Mouse (Mus musculus) liver, embryonic 16.5 days (tissue): ENCODE data around the gene Lhb. TPM values are rescaled to one million over a fixed set of nuclear protein-coding genes. Genes with fewer than 3 reads are reported as not detected.
"Not testable (repeated sequence)": the region's sequence is repeated elsewhere in the genome, so short reads cannot be mapped to it uniquely, and the experiment has no call there.

Source experiments
- ATAC-seq: fragments of 200-750 bp; cut with Nextera tagmentation; 2 replicates; pipeline ENCODE4 v1.8.0; 2017; ENCODE audit warnings: low read depth, mild to moderate bottlenecking, moderate number of reproducible peaks, moderate library complexity
- H3K27ac ChIP-seq: fragments of 300-500 bp; sonication (generic); 2 replicates; pipeline ENCODE4 v1.5.1; 2014; ENCODE audit warnings: mild to moderate bottlenecking, low read length
- H3K27me3 ChIP-seq: fragments of 300-500 bp; sonication (generic); 2 replicates; pipeline ENCODE4 v1.6.1; 2014; ENCODE audit warnings: low read depth, low read length, mixed read lengths; ENCODE audit not compliant: control insufficient read depth, insufficient read depth
- H3K36me3 ChIP-seq: fragments of 300-500 bp; sonication (generic); 2 replicates; pipeline ENCODE4 v1.6.1; 2014; ENCODE audit warnings: mild to moderate bottlenecking; ENCODE audit not compliant: control insufficient read depth, insufficient read depth
- H3K4me1 ChIP-seq: fragments of 300-500 bp; sonication (generic); 2 replicates; pipeline ENCODE4 v1.6.1; 2014; ENCODE audit warnings: low read depth, low read length, mixed read lengths; ENCODE audit not compliant: control insufficient read depth
- H3K4me2 ChIP-seq: fragments of 300-500 bp; sonication (generic); 2 replicates; pipeline ENCODE4 v1.6.1; 2014; ENCODE audit warnings: low read depth, low read length, mixed read lengths
- H3K4me3 ChIP-seq: fragments of 300-500 bp; sonication (generic); 2 replicates; pipeline ENCODE4 v1.5.1; 2014; ENCODE audit warnings: low read depth, mild to moderate bottlenecking, low read length
- H3K9ac ChIP-seq: fragments of 300-500 bp; sonication (generic); 2 replicates; pipeline ENCODE4 v1.6.1; 2014; ENCODE audit warnings: low read depth, low read length
- H3K9me3 ChIP-seq: fragments of 300-500 bp; sonication (generic); replicated peaks from 2 replicates; pipeline ENCODE4 v1.6.1; 2016; ENCODE audit warnings: low read length; ENCODE audit not compliant: control insufficient read depth
- WGBS: fragments of 180-500 bp; shearing (Covaris S2); extraction: QIAGEN DNeasy Blood & Tissue Kit; methylation state at CpG from one replicate; pipeline ENCODE4 v1.1.7; 2014; ENCODE audit not compliant: insufficient replicate concordance; 5-methylcytosine and 5-hydroxymethylcytosine counted together
- polyA plus RNA-seq: library from polyadenylated mRNA; unstranded; fragments of >200 nt; fragmentation: Nextera tagmentation; extraction: Ambion mirVana; gene quantifications from 2 replicates; pipeline ENCODE4 v1.2.1, GENCODE M21; 2015

Lhb gene
- polyA plus RNA-seq, 1 experiment from 2014 or later, result not detected

GRCm38 (mm10) chr7:45458748-45459563 lies 38.3 kb downstream of the Lhb start:
- Histone ChIP-seq H3K27ac (peak overlapping the region; percentile 93), H3K4me1 (peaks cover 50% of the 10 kb centered on the region), H3K36me3 (peaks cover 29% of the 10 kb centered on the region), H3K4me2 (peak overlapping the region; percentile 84), H3K9ac (peak overlapping the region; percentile 71), H3K27me3 (no peaks in the 10 kb centered on the region), H3K9me3 (no peaks in the 10 kb centered on the region), H3K4me3 (peak overlapping the region; percentile 70)
- WGBS, result 1% methylated on average over 41 of the region's 43 CpGs
- peak; percentile 28 for ATAC-seq

GRCm38 (mm10) chr7:45459564-45460140 lies 39.0 kb downstream of the Lhb start, which contains the start of gene Ftl1:
Gene Ftl1 (minus strand): TSS chr7:45459884.
- Histone ChIP-seq H3K27ac (peak within 1 kb of the TSS; percentile 99), H3K4me3 (peak within 1 kb of the TSS; percentile 70), H3K9ac (peak within 1 kb of the TSS; percentile 71), H3K4me1 (peaks cover 50% of the 10 kb centered on the region), H3K4me2 (peak within 1 kb of the TSS; percentile 84), H3K36me3 (peaks cover 29% of the 10 kb centered on the region)
- WGBS, result under 1% methylated on average over 35 of the region's 37 CpGs
- ATAC-seq, result peak; percentile 88
- not testable (repeated sequence) for H3K9me3 ChIP-seq, H3K27me3 ChIP-seq

DNA sequence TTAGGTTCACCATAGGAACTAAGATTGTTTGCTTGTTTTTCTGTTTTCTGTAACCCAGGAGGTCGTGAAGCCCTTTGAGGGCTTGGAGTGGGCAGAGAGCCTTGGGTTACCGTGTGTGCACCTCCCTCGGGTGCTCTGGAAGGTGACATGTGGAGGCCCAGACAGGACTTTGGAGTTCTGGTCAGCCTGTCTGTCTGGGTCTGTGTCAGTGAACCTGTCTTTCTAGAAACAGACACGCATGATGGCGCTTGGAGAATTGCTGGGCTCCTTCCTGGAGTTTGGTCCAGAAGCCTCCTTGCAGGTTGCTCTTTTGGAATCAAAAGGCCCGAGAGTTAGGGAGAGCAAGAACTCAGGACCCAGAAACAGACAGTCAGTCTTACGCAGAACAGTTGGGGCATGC lies 39.8 kb downstream of the Lhb start:
- H3K9me3 ChIP-seq, result no peaks in the 10 kb centered on the region
- no peaks in the 10 kb centered on the region for H3K27me3 ChIP-seq
- peak overlapping the region; percentile 99 for H3K27ac ChIP-seq
- no peak for ATAC-seq
- H3K36me3 ChIP-seq, result peaks cover 31% of the 10 kb centered on the region
- peaks cover 53% of the 10 kb centered on the region for H3K4me1 ChIP-seq
- WGBS, result 26% methylated on average over 7 of the region's 7 CpGs
- peak overlapping the region; percentile 79 for H3K4me2 ChIP-seq
- H3K9ac ChIP-seq, result peak overlapping the region; percentile 70
- peak overlapping the region; percentile 70 for H3K4me3 ChIP-seq

GRCm38 (mm10) chr7:45460860-45461314 lies 40.3 kb downstream of the Lhb start:
- H3K9ac ChIP-seq, result peak overlapping the region; percentile 70
- H3K27ac ChIP-seq, result peak overlapping the region; percentile 99
- H3K36me3 ChIP-seq, result peaks cover 31% of the 10 kb centered on the region
- peak; percentile 70 for ATAC-seq
- peak overlapping the region; percentile 79 for H3K4me2 ChIP-seq
- peak overlapping the region; percentile 70 for H3K4me3 ChIP-seq
- H3K9me3 ChIP-seq, result no peaks in the 10 kb centered on the region
- WGBS, result 2% methylated on average over 13 of the region's 13 CpGs
- H3K27me3 ChIP-seq, result no peaks in the 10 kb centered on the region
- peaks cover 58% of the 10 kb centered on the region for H3K4me1 ChIP-seq

DNA sequence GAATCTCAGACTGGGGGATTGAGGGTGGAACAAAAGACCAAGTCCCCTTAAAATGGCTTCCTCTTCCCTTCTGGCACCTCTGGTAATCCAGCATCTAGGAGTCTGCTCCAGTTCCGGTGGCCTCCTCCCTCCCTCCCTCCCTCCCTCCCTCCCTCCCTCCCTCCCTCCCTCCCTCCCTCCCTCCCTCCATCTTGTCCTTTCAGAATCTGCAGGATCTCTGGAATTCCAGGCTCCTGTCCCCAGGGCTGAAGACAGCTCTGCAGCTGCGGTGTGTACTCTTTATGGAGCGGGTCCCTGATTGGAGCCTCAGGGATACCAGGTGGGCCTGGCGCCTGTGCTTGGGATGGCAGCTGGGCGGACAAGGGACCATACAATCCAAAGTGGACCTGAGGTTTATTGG lies 40.7 kb downstream of the Lhb start:
- H3K36me3 ChIP-seq, result peaks cover 31% of the 10 kb centered on the region
- H3K9me3 ChIP-seq, result no peaks in the 10 kb centered on the region
- H3K27ac ChIP-seq, result peak overlapping the region; percentile 99
- ATAC-seq, result peak; percentile 8
- H3K4me2 ChIP-seq, result peak overlapping the region; percentile 79
- WGBS, result 50% methylated on average over 5 of the region's 5 CpGs
- H3K27me3 ChIP-seq, result no peaks in the 10 kb centered on the region
- H3K9ac ChIP-seq, result peak overlapping the region; percentile 70
- H3K4me3 ChIP-seq, result peak overlapping the region; percentile 70
- peaks cover 58% of the 10 kb centered on the region for H3K4me1 ChIP-seq

GRCm38 (mm10) chr7:45461781-45462180 lies 41.2 kb downstream of the Lhb start:
- Histone ChIP-seq H3K9ac (peak overlapping the region; percentile 52; the same call in 1 of the 2 replicates), H3K27me3 (no peaks in the 10 kb centered on the region), H3K4me1 (peaks cover 54% of the 10 kb centered on the region), H3K9me3 (no peaks in the 10 kb centered on the region), H3K36me3 (peaks cover 31% of the 10 kb centered on the region), H3K4me2 (peak overlapping the region; percentile 79; the same call in 1 of the 2 replicates), H3K27ac (peak overlapping the region; percentile 99), H3K4me3 (peak overlapping the region; percentile 35)
- WGBS, result 88% methylated on average over 4 of the region's 4 CpGs
- no peak for ATAC-seq

- H3K36me3 ChIP-seq, result peaks cover 27% of the 10 kb centered on the region
- H3K27ac ChIP-seq, result peak overlapping the region; percentile 99; the same call in 1 of the 2 replicates
Observed at GRCm38 (mm10) chr7:45462325-45462724, 41.7 kb downstream of the Lhb start.

DNA sequence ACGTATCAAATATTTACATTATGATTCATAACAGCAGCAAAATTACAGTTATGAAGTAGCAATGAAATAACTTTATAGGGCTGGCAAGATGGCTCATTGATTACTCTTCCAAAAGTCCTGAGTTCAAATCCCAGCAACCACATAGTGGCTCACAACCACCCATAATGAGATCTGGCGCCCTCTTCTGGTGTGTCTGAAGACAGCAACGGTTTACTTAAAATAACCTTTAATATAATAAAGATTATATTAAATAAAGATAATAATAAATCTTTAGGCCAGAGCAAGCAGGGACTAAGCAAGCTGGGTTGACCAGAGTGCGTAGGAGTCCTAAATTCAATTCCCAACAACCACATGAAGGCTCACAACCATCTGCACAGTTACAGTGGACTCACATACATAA lies 42.2 kb downstream of the Lhb start:
- not testable (repeated sequence) for H3K27ac ChIP-seq, H3K4me2 ChIP-seq, H3K27me3 ChIP-seq, H3K9ac ChIP-seq, ATAC-seq, H3K4me3 ChIP-seq, H3K9me3 ChIP-seq
- Histone ChIP-seq H3K4me1 (peaks cover 49% of the 10 kb centered on the region), H3K36me3 (peaks cover 21% of the 10 kb centered on the region)
- 70% methylated on average over 4 of the region's 4 CpGs for WGBS

More at GRCm38 (mm10) chr7:45462325-45462724, 41.7 kb downstream of the Lhb start:
- Histone ChIP-seq H3K27me3 (no peaks in the 10 kb centered on the region), H3K4me2 (no peak overlapping the region), H3K4me3 (no peak overlapping the region), H3K4me1 (peaks cover 54% of the 10 kb centered on the region), H3K9me3 (no peaks in the 10 kb centered on the region), H3K9ac (no peak overlapping the region)
- 77% methylated on average over 4 of the region's 4 CpGs for WGBS
- no peak for ATAC-seq
